Mouse (Mus musculus) kidney, adult 2 months (tissue): ENCODE results near the gene Tdrd6. TPM values are rescaled to one million over a fixed set of nuclear protein-coding genes. Genes with fewer than 3 reads are reported as not detected.
A peak's percentile ranks its signal among the peaks of the same experiment; 100 is the strongest.

Experiments
- DNase-seq: peaks from one replicate; pipeline ENCODE4 v3.0.0; 2021
- H3K27ac ChIP-seq: fragments of 200-500 bp; 2 replicates; pipeline ENCODE4 v1.5.1; 2012; ENCODE audit warnings: low read depth, low read length, control low read depth, inconsistent platforms; ENCODE audit not compliant: insufficient read depth
- H3K27me3 ChIP-seq: fragments of 200-500 bp; replicated peaks from 2 replicates; pipeline ENCODE4 v1.6.1; 2012; ENCODE audit warnings: mild to moderate bottlenecking, moderate library complexity, low read length, inconsistent platforms; ENCODE audit not compliant: control insufficient read depth, insufficient read depth
- H3K36me3 ChIP-seq: fragments of 200-500 bp; 2 replicates; pipeline ENCODE4 v1.6.1; 2012; ENCODE audit warnings: mild to moderate bottlenecking, moderate library complexity, low read length, inconsistent platforms; ENCODE audit not compliant: control insufficient read depth, insufficient read depth
- H3K4me1 ChIP-seq: fragments of 200-500 bp; 2 replicates; pipeline ENCODE4 v1.6.1; 2011; ENCODE audit warnings: low read length; ENCODE audit not compliant: control insufficient read depth, insufficient read depth
- H3K4me3 ChIP-seq: fragments of 200-500 bp; 2 replicates; pipeline ENCODE4 v1.5.1; 2011; ENCODE audit warnings: mild to moderate bottlenecking, low read depth, low read length, control low read depth; ENCODE audit not compliant: insufficient read depth
- CTCF ChIP-seq: fragments of 200-500 bp; conservative IDR thresholded peaks from 2 replicates; pipeline ENCODE4 v1.5.1; 2011; ENCODE audit warnings: low read depth, mild to moderate bottlenecking, control low read depth, low read length, moderate library complexity, mixed read lengths; ENCODE audit not compliant: insufficient read depth, insufficient read length
- POLR2A ChIP-seq: fragments of 200-500 bp; IDR thresholded peaks from one replicate; pipeline ENCODE4 v1.6.1; 2011; ENCODE audit warnings: low read depth, low read length, control low read depth
- WGBS: fragments of 180-500 bp; shearing (Covaris S2); methylation state at CpG from one replicate; pipeline ENCODE4 v1.1.7; 2018; 5-methylcytosine and 5-hydroxymethylcytosine counted together
- polyA plus RNA-seq: library from polyadenylated mRNA; depleted of rRNA; stranded (reverse); fragments of >200 nt; gene quantifications from 2 replicates; pipeline ENCODE4 v1.2.3, GENCODE M21; 2012; rRNA removed

Gene Tdrd6
- polyA plus RNA-seq = 0.23 and 0.34 TPM in 2 replicates

DNA sequence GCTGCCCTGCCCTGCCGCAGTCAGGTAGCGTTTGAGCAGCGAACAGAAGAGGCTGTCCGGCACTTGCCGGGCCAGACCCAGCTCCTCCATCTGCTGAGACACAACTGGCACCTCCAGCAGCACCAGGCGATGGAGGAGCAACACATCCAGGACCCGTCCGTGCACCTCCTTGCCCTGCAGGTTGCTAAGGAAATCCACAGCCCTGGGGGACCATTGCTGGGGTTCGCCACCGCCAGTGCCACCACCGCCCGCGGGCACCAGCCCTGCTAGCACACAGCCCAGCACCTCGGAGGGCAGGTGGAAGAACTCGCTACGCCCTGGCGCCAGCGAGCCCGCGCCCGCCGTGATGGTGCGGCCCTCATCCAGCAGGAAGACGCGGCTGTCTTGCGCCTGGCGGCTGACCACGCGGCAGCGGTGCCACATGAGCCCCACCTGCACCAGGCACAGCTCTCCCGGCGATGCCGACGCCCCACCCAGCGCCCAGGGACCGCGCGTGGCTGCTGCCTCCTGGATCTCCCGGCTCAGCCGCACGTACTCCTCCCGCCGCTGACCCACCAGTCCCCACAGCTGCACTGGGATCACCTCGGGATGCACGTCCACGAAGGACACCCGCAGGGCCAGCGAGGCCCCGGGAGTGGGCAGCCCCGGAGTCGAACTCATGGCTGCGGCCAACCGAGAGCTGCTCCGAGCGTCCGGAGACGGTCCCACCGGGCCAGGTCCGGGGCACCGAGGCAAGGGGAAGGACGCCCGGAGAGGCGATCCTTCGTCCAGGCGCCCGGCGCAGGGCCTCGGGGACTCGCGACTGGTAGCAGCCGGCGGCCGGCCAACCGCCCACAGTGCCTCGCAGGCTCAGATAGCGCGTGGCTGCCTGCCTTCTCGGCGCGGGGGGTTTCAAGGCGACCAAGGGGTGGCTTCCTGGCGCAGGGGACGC, at the start of gene Tdrd6:
Tdrd6 (minus strand) TSS at position 804 of the 931 bp plus-strand sequence.
- 3% methylated on average over 81 of the region's 83 CpGs for WGBS
- H3K4me3 ChIP-seq = no peak within 1 kb of the TSS; the same call in 1 of the 2 replicates
- no peak within 1 kb of the TSS for H3K27ac ChIP-seq
- no peak for DNase-seq
- H3K36me3 ChIP-seq = no peaks in the 10 kb centered on the region
- no peaks in the 10 kb centered on the region for H3K4me1 ChIP-seq
- H3K27me3 ChIP-seq = 0 out of 2 replicates have a peak, but pooled peaks cover 7% of the 10 kb centered on the region
- no peak for TF ChIP-seq CTCF
- TF ChIP-seq POLR2A = no peak

DNA sequence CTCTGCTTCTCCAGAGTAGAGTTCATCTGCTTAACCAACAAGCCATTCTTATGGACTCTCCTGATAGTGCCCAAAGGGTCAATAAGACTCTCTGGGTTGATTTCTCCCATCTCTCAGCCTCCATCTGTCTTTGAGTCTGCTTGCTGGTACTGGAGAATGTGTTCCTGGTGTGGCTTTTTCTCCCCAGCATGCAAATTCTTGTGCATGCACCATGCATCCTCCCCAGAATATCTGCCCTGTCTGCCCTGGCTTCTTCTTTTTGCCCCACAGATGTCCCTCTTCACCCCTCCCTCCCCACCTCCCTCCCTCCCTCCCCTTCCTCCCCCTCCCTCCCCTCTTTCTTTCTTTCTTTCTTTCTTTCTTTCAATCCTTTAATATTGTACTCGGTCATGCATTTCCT, 47.2 kb upstream of the Tdrd6 start:
- 14% methylated on average over 1 of the region's 1 CpGs for WGBS
- Histone ChIP-seq H3K27ac (no peak overlapping the region), H3K27me3 (no peaks in the 10 kb centered on the region), H3K36me3 (no peaks in the 10 kb centered on the region), H3K4me1 (peaks cover 3% of the 10 kb centered on the region; the same call in 1 of the 2 replicates), H3K4me3 (no peak overlapping the region)
- TF ChIP-seq POLR2A (no peak), CTCF (no peak)
- DNase-seq = no peak

DNA sequence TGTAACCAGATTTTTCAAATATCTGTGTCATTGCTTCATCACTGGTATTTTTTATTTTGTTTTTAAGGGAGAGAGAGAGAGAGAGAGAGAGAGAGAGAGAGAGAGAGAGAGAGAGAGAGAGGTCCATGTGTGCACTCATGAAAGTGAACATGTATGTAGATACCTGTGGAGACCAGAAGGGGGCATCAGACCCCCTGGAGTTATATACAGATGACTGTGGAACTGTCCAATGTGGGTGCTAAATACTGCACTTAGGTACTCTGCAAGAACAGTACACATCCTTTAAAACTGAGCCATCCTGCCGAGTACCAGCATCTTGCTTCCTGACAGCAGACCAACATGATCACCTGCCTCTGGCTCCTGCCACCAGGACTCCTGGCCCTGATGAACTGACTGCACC, 46.1 kb upstream of the Tdrd6 start:
- 97% methylated on average over 1 of the region's 1 CpGs for WGBS
- no peak for DNase-seq
- Histone ChIP-seq H3K4me1 (peaks cover 3% of the 10 kb centered on the region; the same call in 1 of the 2 replicates), H3K4me3 (no peak overlapping the region), H3K27ac (no peak overlapping the region), H3K27me3 (no peaks in the 10 kb centered on the region), H3K36me3 (no peaks in the 10 kb centered on the region)
- TF ChIP-seq CTCF (no peak), POLR2A (no peak)

DNA sequence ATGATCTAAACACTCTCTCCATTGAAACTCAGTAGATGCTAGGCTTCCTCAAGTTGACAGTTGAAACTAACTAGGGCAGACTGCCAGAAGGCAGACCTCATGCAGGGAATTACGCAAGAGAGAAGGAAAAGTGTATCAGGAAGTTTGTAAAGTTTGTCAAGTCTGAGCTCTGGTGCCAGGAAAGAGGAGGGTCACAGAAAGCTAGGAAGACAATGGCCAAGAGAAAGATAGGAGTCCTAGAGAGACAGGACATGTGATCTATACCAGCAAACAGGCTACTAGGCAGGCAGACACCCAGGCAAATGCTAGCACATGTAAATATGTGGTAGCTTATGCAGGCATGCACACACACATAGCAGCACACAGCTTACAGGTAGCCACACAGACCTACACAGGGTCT, 45.1 kb upstream of the Tdrd6 start:
- DNase-seq = peak; percentile 51
- 28% methylated on average over 1 of the region's 1 CpGs for WGBS
- H3K27ac ChIP-seq = no peak overlapping the region

DNA sequence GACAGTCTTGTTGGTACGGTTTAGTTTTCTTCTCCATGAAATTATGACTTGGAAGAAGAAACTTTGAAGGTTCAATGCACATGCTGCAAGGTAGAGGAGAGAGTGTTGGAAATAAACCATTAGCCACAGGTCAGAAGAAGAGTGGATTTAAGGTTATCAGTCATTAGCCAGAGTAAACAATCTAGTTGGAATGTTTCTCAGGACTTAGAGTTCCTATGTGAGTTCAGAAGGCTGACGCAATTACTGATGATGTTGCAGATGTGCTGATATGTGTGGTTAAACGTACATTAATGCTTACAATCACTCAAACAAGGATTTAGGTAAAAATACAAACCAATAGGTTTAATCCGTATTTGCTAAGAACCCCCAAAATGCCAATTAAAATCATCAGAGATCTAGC, 41.8 kb upstream of the Tdrd6 start:
- no peak overlapping the region for H3K4me3 ChIP-seq
- 65% methylated on average over 4 of the region's 4 CpGs for WGBS
- H3K27ac ChIP-seq = no peak overlapping the region
- no peaks in the 10 kb centered on the region for H3K36me3 ChIP-seq
- no peak for TF ChIP-seq POLR2A
- TF ChIP-seq CTCF = no peak
- no peaks in the 10 kb centered on the region for H3K27me3 ChIP-seq
- peaks cover 6% of the 10 kb centered on the region; the same call in 1 of the 2 replicates for H3K4me1 ChIP-seq
- DNase-seq = no peak

More for the DNA sequence above, 45.1 kb upstream of the Tdrd6 start:
- H3K36me3 ChIP-seq = no peaks in the 10 kb centered on the region
- no peak overlapping the region for H3K4me3 ChIP-seq
- H3K4me1 ChIP-seq = peaks cover 3% of the 10 kb centered on the region; the same call in 1 of the 2 replicates
- no peaks in the 10 kb centered on the region for H3K27me3 ChIP-seq
- TF ChIP-seq POLR2A = no peak

DNA sequence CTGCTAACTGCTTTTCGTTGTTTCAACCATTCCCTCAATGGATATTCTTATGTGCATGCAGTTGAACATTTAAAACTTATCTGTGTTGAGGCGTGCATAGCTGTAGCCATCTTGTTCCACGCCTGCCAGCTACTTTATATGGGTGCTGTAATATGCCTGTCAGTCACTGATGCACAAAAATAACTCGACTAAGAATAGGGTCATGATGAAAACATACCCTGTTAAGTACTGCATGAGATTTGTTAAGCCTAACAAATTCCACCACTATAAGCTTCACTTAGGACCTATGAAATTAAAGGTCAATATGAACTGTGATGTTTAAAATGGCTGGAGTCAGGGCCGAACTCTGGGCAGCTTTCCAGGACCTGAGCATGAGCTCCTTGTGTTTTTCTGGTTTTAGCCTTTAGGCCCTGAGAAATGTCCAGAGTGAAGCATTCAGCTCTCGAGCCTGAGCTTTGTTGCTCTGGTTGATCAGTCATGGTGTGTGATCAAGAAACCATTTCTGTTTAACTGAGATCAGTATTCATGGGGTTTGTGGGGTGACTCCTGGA, 39.1 kb upstream of the Tdrd6 start:
- DNase-seq = no peak
- Histone ChIP-seq H3K27ac (no peak overlapping the region), H3K4me3 (no peak overlapping the region), H3K4me1 (peaks cover 9% of the 10 kb centered on the region; the same call in 1 of the 2 replicates), H3K27me3 (no peaks in the 10 kb centered on the region), H3K36me3 (no peaks in the 10 kb centered on the region)
- 54% methylated on average over 6 of the region's 6 CpGs for WGBS
- TF ChIP-seq POLR2A = no peak

DNA sequence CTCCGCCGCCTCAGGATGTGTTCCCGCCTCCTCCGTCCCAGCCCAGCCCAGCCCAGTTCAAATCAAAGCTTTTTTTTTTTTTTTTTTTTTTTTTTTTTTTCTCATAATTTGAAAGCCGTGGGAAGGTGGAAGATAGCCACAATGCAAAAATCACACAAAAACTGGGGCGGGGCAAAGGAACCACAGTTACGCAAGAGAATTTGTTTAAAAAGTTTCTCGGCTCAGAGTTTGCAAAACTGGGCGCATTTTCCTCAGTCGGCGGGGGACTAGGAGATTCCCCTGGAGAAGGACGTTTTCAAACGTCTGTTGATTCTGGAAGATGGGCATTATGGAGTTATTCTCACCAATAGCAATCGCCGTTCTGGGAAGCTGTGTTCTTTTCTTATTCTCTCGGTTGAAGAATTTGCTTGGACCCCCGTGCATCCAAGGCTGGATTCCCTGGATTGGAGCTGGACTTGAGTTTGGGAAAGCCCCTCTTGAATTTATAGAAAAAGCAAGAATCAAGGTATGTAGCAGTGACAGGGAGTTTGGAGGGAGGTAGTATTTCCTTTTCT, 37.3 kb upstream of the Tdrd6 start, which contains the start of gene Cyp39a1:
Cyp39a1 (plus strand) TSS at position 136 of the 554 bp plus-strand sequence.
- under 1% methylated on average over 17 of the region's 17 CpGs for WGBS
- no peak for DNase-seq
- TF ChIP-seq POLR2A (no peak), CTCF (no peak)
- H3K27me3 ChIP-seq = no peaks in the 10 kb centered on the region
- H3K36me3 ChIP-seq = no peaks in the 10 kb centered on the region
- peak within 1 kb of the TSS; percentile 21; the same call in 1 of the 2 replicates for H3K27ac ChIP-seq
- H3K4me3 ChIP-seq = peak within 1 kb of the TSS; percentile 83
- peaks cover 9% of the 10 kb centered on the region; the same call in 1 of the 2 replicates for H3K4me1 ChIP-seq
